Mouse (Mus musculus) kidney, postnatal 14 days (tissue): ENCODE measurements around the gene Ercc2.

Experiments
- DNase-seq: peaks from one replicate; pipeline ENCODE4 v3.0.0; 2022; ENCODE audit warnings: mixed read lengths

The Ercc2 gene

GRCm38 (mm10) chr7:19359892-19360641 lies 21.7 kb upstream of the Ercc2 start:
- DNase-seq: peak; percentile 82

GRCm38 (mm10) chr7:19360944-19361343 lies 20.9 kb upstream of the Ercc2 start:
- DNase-seq: peak; percentile 95

GRCm38 (mm10) chr7:19361720-19362119 lies 20.1 kb upstream of the Ercc2 start:
- peak; percentile 74 for DNase-seq

- DNase-seq: no peak
Observed at GRCm38 (mm10) chr7:19362276-19362675, 19.5 kb upstream of the Ercc2 start.

GRCm38 (mm10) chr7:19363881-19364280 lies 17.9 kb upstream of the Ercc2 start:
- peak; percentile 85 for DNase-seq

GRCm38 (mm10) chr7:19365376-19365775 lies 16.4 kb upstream of the Ercc2 start:
- no peak for DNase-seq

- peak; percentile 78 for DNase-seq
Observed at GRCm38 (mm10) chr7:19368380-19368779, 13.4 kb upstream of the Ercc2 start.

- peak; percentile 70 for DNase-seq
Observed at GRCm38 (mm10) chr7:19369823-19370425, 11.9 kb upstream of the Ercc2 start.

- DNase-seq: no peak
Observed at GRCm38 (mm10) chr7:19373367-19373766, 8.4 kb upstream of the Ercc2 start.

- DNase-seq: no peak
Observed at GRCm38 (mm10) chr7:19375368-19375767, 6.4 kb upstream of the Ercc2 start.

- no peak for DNase-seq
Observed at GRCm38 (mm10) chr7:19376019-19376418, 5.8 kb upstream of the Ercc2 start.

GRCm38 (mm10) chr7:19378049-19378448 lies 3.8 kb upstream of the Ercc2 start:
- no peak for DNase-seq

- DNase-seq: no peak
Observed at GRCm38 (mm10) chr7:19382166-19382541, 344 bp downstream of the Ercc2 start.

- no peak for DNase-seq
Observed at GRCm38 (mm10) chr7:19383708-19384107, 1.9 kb downstream of the Ercc2 start.

GRCm38 (mm10) chr7:19388699-19389413 lies 7.0 kb downstream of the Ercc2 start:
- no peak for DNase-seq

GRCm38 (mm10) chr7:19394484-19394883 lies 12.7 kb downstream of the Ercc2 start:
- DNase-seq: no peak

- DNase-seq: peak; percentile 66
Observed at GRCm38 (mm10) chr7:19399496-19400280, 17.9 kb downstream of the Ercc2 start.

GRCm38 (mm10) chr7:19400946-19401345 lies 19.1 kb downstream of the Ercc2 start:
- DNase-seq: no peak

GRCm38 (mm10) chr7:19402535-19403112 lies 20.8 kb downstream of the Ercc2 start:
- no peak for DNase-seq

- peak; percentile 88 for DNase-seq
Observed at GRCm38 (mm10) chr7:19403731-19404296, 22.0 kb downstream of the Ercc2 start, which contains the start of gene Klc3. Klc3 (minus strand) TSS chr7:19404104.

- DNase-seq: no peak
Observed at GRCm38 (mm10) chr7:19404476-19404875, 22.7 kb downstream of the Ercc2 start, which contains the start of gene Ckm. Ckm (plus strand) TSS chr7:19404776.

GRCm38 (mm10) chr7:19405417-19405816 lies 23.6 kb downstream of the Ercc2 start:
- DNase-seq: peak; percentile 83
